Mouse (Mus musculus) liver, embryonic 14.5 days (tissue): ENCODE measurements around the gene Mvp. TPM values are rescaled to one million over a fixed set of nuclear protein-coding genes. Genes with fewer than 3 reads are reported as not detected.

Experiments
- ATAC-seq: fragments of 200-750 bp; cut with Nextera tagmentation; 2 replicates; pipeline ENCODE4 v1.8.0; 2017; ENCODE audit warnings: moderate number of reproducible peaks, mild to moderate bottlenecking, moderate library complexity; ENCODE audit not compliant: insufficient read depth
- DNase-seq, 3 experiments: peaks; one replicate each; pipeline ENCODE4 v3.0.0-alpha.2; 2012 to 2013; ENCODE audit warnings: low read depth in 3 of 3, low spot score in 3 of 3
- H3K27ac ChIP-seq: fragments of 300-500 bp; sonication (generic); 2 replicates; pipeline ENCODE4 v1.5.1; 2014; ENCODE audit warnings: moderate library complexity, mild to moderate bottlenecking, control low read depth, inconsistent platforms
- H3K27me3 ChIP-seq: fragments of 300-500 bp; sonication (generic); 2 replicates; pipeline ENCODE4 v1.6.1; 2014; ENCODE audit warnings: mild to moderate bottlenecking, low read length, moderate library complexity; ENCODE audit not compliant: control insufficient read depth, insufficient read depth
- H3K36me3 ChIP-seq: fragments of 300-500 bp; sonication (generic); replicated peaks from 2 replicates; pipeline ENCODE4 v1.6.1; 2014; ENCODE audit warnings: low read depth; ENCODE audit not compliant: control insufficient read depth, insufficient read depth
- H3K4me1 ChIP-seq, 2 experiments: fragments of 200-500 bp in 1 of 2; fragments of 300-500 bp in 1 of 2; sonication (generic) in 1 of 2; replicated peaks; 2 replicates each; pipeline ENCODE4 v1.6.1; 2012 to 2014; ENCODE audit warnings: antibody characterized with exemption in 1 of 2, inconsistent platforms in 1 of 2, low read length in 1 of 2; ENCODE audit not compliant: control insufficient read depth in 2 of 2, insufficient read depth in 2 of 2
- H3K4me2 ChIP-seq: fragments of 300-500 bp; sonication (generic); 2 replicates; pipeline ENCODE4 v1.6.1; 2014; ENCODE audit warnings: low read depth, mild to moderate bottlenecking, control low read depth, moderate library complexity
- H3K4me3 ChIP-seq, 2 experiments: fragments of 200-500 bp in 1 of 2; fragments of 300-500 bp in 1 of 2; sonication (generic) in 1 of 2; 2 replicates each; pipeline ENCODE4 v1.5.1; 2012 to 2014; ENCODE audit warnings: low read depth in 2 of 2, low read length in 2 of 2, mild to moderate bottlenecking in 2 of 2, control low read depth in 1 of 2, inconsistent platforms in 1 of 2, moderate library complexity in 1 of 2; ENCODE audit not compliant: insufficient read depth in 1 of 2
- H3K9ac ChIP-seq: fragments of 300-500 bp; sonication (generic); replicated peaks from 2 replicates; pipeline ENCODE4 v1.6.1; 2014; ENCODE audit warnings: mild to moderate bottlenecking, control low read depth, moderate library complexity
- H3K9me3 ChIP-seq: fragments of 300-500 bp; sonication (generic); 2 replicates; pipeline ENCODE4 v1.6.1; 2016; ENCODE audit warnings: low read length, mixed read lengths; ENCODE audit not compliant: control insufficient read depth
- CTCF ChIP-seq: IDR thresholded peaks from 2 replicates; pipeline ENCODE4 v1.5.1; 2016; ENCODE audit warnings: antibody characterized with exemption, low read depth, control low read depth
- EP300 ChIP-seq: IDR thresholded peaks from 2 replicates; pipeline ENCODE4 v1.6.1; 2016; ENCODE audit warnings: antibody characterized with exemption, low read depth
- WGBS: fragments of 180-500 bp; shearing (Covaris S2); extraction: QIAGEN DNeasy Blood & Tissue Kit; methylation state at CpG from one replicate; pipeline ENCODE4 v1.1.7; 2014; ENCODE audit not compliant: insufficient replicate concordance; 5-methylcytosine and 5-hydroxymethylcytosine counted together
- polyA plus RNA-seq, 2 experiments: library from polyadenylated mRNA; depleted of rRNA in 1 of 2; stranded (reverse) in 1 of 2; unstranded in 1 of 2; fragments of >200 nt; fragmentation: Nextera tagmentation in 1 of 2; extraction: Ambion mirVana in 1 of 2; gene quantifications; 2 replicates each; pipeline versions ENCODE4 v1.2.1 to v1.2.3; 2012 to 2014

The Mvp gene
- polyA plus RNA-seq, 2 experiments = 4.5 to 5.5 TPM

- Histone ChIP-seq H3K27ac (no peak overlapping the region), H3K9ac (no peak overlapping the region), H3K4me2 (no peak overlapping the region), H3K4me1 (no peaks in the 10 kb centered on the region), H3K9me3 (no peaks in the 10 kb centered on the region), H3K27me3 (no peaks in the 10 kb centered on the region; the same call in 1 of the 2 replicates), H3K36me3 (no peaks in the 10 kb centered on the region), H3K4me3 (no peak overlapping the region)
- no peak for ATAC-seq
- DNase-seq = no peak
- TF ChIP-seq CTCF (peak; percentile 78), EP300 (no peak)
- 26% methylated on average over 19 of the region's 19 CpGs for WGBS
Measured at GRCm38 (mm10) chr7:126963548-126964286, 50.7 kb downstream of the Mvp start.

DNA sequence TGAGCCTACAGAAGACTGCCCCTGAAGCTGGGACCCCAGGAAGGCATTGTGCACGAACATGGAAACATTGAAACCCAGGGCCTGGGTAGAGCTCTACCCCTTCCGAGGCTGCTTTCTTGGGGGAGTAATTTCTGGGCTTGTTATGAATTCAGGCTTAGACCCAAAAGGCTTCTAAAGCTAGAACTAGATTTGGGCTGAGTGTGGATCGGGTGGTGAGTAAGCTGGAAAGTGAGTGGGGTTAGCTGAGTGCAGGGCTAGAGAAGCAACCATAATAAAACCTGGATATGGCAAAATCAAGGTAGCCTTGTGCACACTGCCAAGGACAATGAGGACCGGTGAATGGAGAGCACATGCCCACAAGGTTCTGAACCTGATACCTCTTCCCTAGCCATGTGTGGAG is 52.5 kb downstream of the Mvp start:
- WGBS = 70% methylated on average over 4 of the region's 4 CpGs
- Histone ChIP-seq H3K36me3 (no peaks in the 10 kb centered on the region), H3K27ac (no peak overlapping the region), H3K9me3 (no peaks in the 10 kb centered on the region), H3K27me3 (no peaks in the 10 kb centered on the region; the same call in 1 of the 2 replicates), H3K9ac (no peak overlapping the region), H3K4me2 (no peak overlapping the region), H3K4me3 (no peak overlapping the region), H3K4me1 (no peaks in the 10 kb centered on the region)
- ATAC-seq (no peak), DNase-seq (no peak)
- TF ChIP-seq EP300 (no peak), CTCF (no peak)

DNA sequence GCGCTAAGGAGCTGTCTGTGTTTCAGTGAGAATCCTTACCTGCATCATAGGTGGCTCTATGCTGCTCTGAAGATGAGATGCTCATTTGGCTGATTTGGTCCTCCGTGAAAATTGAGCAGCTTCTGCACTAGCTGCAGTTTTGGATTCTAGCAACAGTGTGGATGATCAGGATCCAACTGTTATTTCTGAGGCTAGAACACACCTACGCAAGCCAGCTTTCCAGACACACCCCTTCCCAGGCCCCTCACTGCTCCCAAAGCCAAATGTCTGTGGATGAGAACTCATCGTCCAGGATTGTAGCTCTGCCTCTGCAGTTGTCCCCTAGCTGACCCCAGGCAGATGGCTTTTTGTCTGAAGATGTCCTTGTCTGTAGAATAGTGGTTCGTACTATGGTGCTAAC is 53.3 kb downstream of the Mvp start:
- 78% methylated on average over 5 of the region's 5 CpGs for WGBS
- ATAC-seq = no peak

DNA sequence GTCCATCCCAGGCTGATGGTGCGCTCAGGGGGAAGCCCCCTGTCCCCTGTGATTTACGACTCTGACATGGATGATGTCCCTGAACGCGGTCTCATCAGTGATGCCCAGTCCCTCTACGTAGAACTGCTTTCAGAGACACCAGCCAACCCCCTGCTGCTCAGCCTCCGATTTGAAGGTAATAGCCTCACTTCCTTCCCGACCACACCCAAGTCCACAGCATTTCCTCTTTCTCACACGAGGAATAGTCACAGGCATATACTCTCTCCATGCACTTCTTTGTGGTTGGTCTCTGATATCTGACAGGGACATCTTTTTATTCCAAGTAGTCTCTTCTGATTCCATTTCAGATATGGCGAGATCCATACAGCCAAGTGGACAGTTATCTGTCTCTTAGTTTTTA is 54.6 kb downstream of the Mvp start:
- H3K9me3 ChIP-seq = no peaks in the 10 kb centered on the region
- no peak overlapping the region for H3K4me3 ChIP-seq
- DNase-seq (no peak), ATAC-seq (no peak)
- no peak overlapping the region for H3K9ac ChIP-seq
- no peaks in the 10 kb centered on the region for H3K4me1 ChIP-seq
- no peak overlapping the region for H3K4me2 ChIP-seq
- no peaks in the 10 kb centered on the region for H3K36me3 ChIP-seq
- H3K27ac ChIP-seq = no peak overlapping the region
- 33% methylated on average over 9 of the region's 9 CpGs for WGBS
- no peaks in the 10 kb centered on the region; the same call in 1 of the 2 replicates for H3K27me3 ChIP-seq
- TF ChIP-seq CTCF = no peak
- TF ChIP-seq EP300 = no peak

More for the DNA sequence above, 53.3 kb downstream of the Mvp start:
- Histone ChIP-seq H3K27me3 (no peaks in the 10 kb centered on the region; the same call in 1 of the 2 replicates), H3K36me3 (no peaks in the 10 kb centered on the region), H3K4me2 (no peak overlapping the region), H3K9ac (no peak overlapping the region), H3K4me1 (no peaks in the 10 kb centered on the region), H3K27ac (no peak overlapping the region), H3K4me3 (no peak overlapping the region), H3K9me3 (no peaks in the 10 kb centered on the region)
- no peak for TF ChIP-seq EP300
- TF ChIP-seq CTCF = no peak
- no peak for DNase-seq

- Histone ChIP-seq H3K4me2 (no peak overlapping the region), H3K27me3 (peaks cover 16% of the 10 kb centered on the region), H3K27ac (no peak overlapping the region), H3K4me3 (no peak overlapping the region), H3K9me3 (no peaks in the 10 kb centered on the region), H3K9ac (no peak overlapping the region), H3K4me1 (no peaks in the 10 kb centered on the region), H3K36me3 (no peaks in the 10 kb centered on the region)
- no peak for DNase-seq
- no peak for ATAC-seq
- TF ChIP-seq EP300 = no peak
- no peak for TF ChIP-seq CTCF
- 25% methylated on average over 3 of the region's 3 CpGs for WGBS
Measured at GRCm38 (mm10) chr7:126955125-126955524, 59.3 kb downstream of the Mvp start.
